Mouse (Mus musculus) C2C12 (cell line): Measurements from ENCODE around the gene Stk26.

ENCODE experiments used
- CEBPB ChIP-seq: IDR thresholded peaks from one replicate; pipeline ENCODE4 v1.6.1; 2011; ENCODE audit warnings: low read depth, mild to moderate bottlenecking, control low read depth, moderate library complexity
- CTCF ChIP-seq: IDR thresholded peaks from one replicate; pipeline ENCODE4 v1.5.1; 2011; ENCODE audit not compliant: control insufficient read depth, insufficient read depth, insufficient read length
- FOSL1 ChIP-seq: IDR thresholded peaks from one replicate; pipeline ENCODE4 v1.8.0; 2011; ENCODE audit warnings: mild to moderate bottlenecking, low read length; ENCODE audit not compliant: poor library complexity, insufficient read depth, severe bottlenecking
- MAX ChIP-seq: IDR thresholded peaks from one replicate; pipeline ENCODE4 v1.6.1; 2011; ENCODE audit warnings: mild to moderate bottlenecking, control low read depth
- MYOD1 ChIP-seq: IDR thresholded peaks from one replicate; pipeline ENCODE4 v1.6.1; 2011; ENCODE audit warnings: low read depth; ENCODE audit not compliant: control insufficient read depth, insufficient read length
- MYOG ChIP-seq: IDR thresholded peaks from one replicate; pipeline ENCODE4 v1.6.1; 2011; ENCODE audit not compliant: control insufficient read depth, insufficient read length; ENCODE audit errors: extremely low read depth
- USF1 ChIP-seq: IDR thresholded peaks from one replicate; pipeline ENCODE4 v1.6.1; 2011; ENCODE audit warnings: low read depth, mild to moderate bottlenecking, control low read depth, moderate library complexity

DNA sequence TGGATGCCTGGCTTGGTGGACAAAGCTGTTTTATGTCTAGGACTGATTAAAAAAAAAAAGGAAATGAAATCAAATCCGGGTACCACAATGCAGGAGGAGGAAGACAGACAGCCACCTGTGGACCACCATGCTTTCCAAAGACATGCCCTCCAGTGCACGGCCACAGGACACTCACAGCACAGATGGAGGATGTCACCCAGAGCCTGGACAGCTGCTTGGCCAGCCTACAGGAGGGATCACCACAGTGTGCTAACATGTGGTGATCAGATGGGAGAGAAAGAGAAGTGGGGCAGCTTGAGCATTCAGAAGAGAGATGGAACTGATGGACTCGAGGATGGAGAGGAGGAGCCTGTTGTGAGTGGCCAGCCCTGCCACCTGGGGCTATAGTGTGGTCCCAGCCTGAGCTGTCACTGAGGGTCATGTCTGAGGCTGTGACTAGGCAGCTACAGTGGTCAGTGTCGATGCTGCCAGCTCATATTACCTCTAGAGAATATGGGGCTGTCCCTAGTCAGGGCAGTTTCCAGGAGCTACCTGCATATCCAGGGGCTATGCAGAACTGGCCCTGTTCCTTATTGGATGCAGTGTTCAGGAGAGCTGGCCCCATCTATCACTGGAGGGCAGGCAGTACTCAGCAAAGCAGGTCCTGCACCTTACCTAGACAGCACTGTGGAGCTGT is 47.7 kb upstream of the Stk26 start:
- TF ChIP-seq CTCF: no peak
- TF ChIP-seq USF1: no peak
- no peak for TF ChIP-seq CEBPB
- TF ChIP-seq MYOG: no peak
- TF ChIP-seq MYOD1: no peak
- TF ChIP-seq FOSL1: no peak
- TF ChIP-seq MAX: no peak
